Mouse (Mus musculus): ENCODE measurements around the gene Slc36a2.

Gene Slc36a2

DNA sequence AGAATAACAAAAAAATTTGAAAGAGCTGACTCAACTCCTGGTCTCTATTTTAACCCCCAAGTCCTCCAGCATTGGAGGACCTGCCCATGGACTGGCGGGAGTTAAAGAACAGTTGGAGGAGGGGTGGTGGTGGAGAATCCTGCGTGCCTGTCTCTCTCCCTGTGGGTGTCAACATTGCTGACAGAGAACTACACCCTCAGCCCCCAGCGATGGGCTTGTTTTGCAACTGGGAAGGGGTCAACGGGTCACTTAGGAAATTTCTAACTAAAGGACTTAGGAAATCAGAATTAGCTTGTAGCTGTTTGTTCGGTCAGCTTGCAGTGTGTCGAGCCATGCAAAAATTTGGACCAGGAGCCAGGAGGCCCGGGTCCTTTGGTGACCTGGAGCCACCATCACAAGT lies 1.8 kb downstream of the Slc36a2 start:
- no peak for DNase-seq

DNA sequence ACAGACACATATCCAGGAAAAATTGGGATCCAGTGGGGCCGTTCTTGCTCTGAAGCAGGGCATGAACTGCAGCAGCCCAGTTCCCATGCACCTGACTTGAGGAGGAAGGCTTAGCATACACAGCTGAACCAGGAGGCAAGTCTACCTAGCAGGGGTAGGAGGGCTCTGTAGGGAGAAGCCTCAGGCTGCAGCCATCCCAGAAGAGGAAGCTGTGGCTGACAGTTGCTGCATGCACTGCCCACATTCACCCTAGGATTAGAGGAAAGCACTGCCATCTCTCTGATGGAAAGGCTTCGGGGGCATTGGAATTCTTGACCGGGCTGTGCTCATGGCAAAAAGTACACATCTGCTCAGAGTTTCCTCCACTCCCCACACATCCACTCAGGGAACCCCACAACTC lies 5.0 kb downstream of the Slc36a2 start:
- no peak for DNase-seq

DNA sequence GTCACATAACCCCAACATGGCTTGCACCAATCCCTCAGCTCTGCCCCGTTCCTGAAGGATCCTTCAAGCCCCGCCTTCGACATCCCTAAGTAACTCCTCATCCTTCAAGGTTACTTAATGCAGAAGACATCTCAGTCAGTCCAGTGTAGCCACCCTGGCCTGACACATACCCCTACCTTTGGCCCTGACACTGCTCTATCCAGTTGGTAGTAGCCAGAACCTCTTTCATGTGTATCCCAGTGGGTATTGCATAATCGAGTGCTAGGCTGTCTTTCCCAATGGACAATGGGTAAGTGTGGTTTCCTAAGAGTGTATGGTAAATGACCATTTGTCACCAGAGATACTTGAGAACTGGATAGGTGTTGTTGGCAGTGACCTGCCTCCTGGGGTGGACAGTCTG lies 6.0 kb downstream of the Slc36a2 start:
- DNase-seq = no peak

DNA sequence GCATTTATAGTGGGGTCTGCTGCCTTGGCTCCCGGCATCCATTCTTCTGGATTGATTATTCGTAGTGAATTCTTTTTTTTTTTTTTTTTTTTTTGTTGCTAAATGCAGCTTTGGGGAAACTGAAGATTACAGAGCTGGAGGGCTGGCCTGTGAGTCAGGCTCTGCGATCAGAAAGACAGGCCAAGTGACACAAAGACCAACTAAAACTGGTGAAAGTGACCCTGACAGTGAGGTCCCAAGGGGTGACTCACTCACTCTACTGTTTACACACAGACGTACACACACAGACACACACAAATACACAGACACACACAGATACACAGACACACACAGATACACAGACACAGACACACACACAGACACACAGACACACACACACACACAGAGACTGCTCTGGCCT lies 14.4 kb downstream of the Slc36a2 start:
- DNase-seq = no peak

DNA sequence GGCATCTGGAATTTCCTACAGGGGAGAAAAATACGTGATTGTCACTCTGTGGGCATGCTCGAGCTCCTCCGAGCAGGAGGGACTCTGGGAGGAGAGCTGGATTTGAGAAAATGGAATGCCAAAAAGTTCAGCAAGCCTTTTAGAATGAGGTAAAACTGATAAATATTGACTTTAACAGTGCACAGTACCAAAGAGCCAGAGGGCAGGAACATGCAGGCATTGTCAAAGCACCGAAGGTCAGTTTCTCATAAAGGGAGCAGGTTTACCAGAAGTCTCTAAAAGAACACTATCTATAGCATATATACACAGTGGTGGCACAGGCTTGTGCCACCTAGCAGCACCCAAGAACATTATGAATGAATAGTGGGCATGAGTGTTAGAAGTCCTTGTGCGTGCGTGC lies 16.0 kb downstream of the Slc36a2 start:
- no peak for DNase-seq

- DNase-seq = no peak
Measured at GRCm38 (mm10) chr11:55168504-55168903, 16.4 kb downstream of the Slc36a2 start.

GRCm38 (mm10) chr11:55165748-55166147 lies 19.1 kb downstream of the Slc36a2 start:
- DNase-seq = no peak

DNA sequence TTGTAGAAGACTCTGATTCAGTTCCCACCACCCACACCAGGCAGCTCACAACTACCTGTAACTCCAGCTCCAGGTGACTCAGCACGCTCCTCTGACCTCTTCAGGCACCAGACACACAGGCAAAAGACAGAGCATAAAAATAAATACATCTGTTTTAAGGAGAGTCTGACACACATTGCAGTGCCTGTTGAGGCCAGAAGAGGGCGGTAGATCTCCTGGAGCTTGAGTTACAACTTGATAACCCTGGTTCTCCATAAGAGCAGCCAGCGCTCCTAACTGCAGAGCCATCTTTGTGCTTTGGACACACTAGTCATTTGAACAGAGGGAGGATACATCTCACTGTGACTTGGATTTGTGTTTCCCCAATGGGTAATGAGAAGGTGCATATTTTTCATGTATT lies 20.2 kb downstream of the Slc36a2 start:
- DNase-seq = peak; percentile 51 to 66

- peak; percentile 60 to 79 for DNase-seq
Measured at GRCm38 (mm10) chr11:55162670-55163069, 22.2 kb downstream of the Slc36a2 start.

GRCm38 (mm10) chr11:55158785-55159359 lies 26.0 kb downstream of the Slc36a2 start:
- DNase-seq = peak; percentile 83 to 89

DNA sequence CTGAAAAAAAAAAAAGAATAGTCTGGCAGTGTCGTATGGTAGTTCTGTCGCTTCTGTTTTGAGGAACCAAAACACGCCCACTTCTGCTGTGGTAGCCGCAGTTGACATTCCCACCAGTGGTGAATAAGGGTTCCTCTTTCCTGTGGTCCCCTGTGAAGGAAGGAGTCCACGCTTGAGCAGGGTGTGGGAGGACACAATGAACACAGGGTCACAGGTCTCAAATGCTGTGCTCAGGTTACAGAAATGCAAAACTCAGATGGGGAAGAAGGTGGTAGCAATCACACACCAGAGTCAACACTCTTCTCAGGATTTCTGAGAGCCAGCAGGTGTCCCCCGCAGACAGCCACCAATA lies 29.8 kb downstream of the Slc36a2 start:
- DNase-seq = no peak

DNA sequence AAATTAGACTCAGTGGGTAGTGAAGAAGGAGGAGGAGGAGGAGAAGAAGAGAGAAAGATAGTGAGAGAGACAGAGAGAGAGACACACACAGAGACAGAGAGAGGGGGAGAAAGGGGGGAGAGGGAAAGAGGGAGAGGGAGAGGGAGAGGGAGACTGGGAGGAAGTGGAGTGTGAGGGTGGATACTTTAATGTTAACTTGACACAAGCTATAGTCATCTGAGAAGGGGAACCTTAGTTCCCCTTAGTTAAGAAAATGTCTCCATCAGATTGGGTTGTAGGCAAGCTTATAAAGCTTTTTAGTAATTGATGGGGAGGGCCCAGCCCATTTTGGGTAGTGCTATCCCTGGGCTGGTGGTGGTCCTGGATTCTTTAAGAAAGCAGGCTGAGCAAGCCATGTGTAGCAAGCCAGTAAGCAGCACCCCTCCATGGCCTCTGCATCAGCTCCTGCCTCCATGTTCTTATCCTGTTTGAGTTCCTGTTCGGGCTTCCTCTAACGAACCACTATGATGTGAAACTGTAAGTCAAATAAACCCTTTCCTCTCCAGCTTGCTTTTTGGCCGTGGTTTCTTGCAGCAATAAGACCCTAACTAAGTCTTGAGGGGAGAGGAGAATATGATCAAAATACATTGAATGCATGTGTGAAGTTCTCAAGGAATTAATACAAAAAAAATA lies 30.3 kb downstream of the Slc36a2 start:
- no peak for DNase-seq

GRCm38 (mm10) chr11:55151608-55152007 lies 33.3 kb downstream of the Slc36a2 start, which contains the start of gene Slc36a3:
Gene Slc36a3, minus strand, starts transcription at chr11:55151708.
- no peak for DNase-seq

GRCm38 (mm10) chr11:55148461-55148860 lies 36.4 kb downstream of the Slc36a2 start:
- no peak for DNase-seq

DNA sequence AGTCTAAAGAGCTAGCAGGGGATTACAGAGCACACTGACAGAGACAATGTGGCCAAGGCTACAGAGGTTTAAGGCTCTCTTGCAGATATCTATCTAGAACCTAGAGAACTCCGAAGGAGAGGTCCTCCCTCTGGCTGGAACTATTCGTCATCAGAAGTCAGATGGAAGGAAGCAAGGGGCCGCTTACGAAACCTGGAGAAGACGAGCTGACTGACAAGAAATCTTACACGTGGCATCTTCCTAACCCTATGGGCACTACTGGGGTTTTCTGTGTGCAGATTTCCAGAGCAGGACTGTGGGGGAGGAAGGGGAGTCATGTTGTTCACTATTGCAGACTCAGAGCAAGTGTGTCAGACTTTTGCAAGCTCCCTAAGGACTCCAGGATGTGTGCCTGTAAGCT lies 37.5 kb downstream of the Slc36a2 start:
- DNase-seq = no peak

DNA sequence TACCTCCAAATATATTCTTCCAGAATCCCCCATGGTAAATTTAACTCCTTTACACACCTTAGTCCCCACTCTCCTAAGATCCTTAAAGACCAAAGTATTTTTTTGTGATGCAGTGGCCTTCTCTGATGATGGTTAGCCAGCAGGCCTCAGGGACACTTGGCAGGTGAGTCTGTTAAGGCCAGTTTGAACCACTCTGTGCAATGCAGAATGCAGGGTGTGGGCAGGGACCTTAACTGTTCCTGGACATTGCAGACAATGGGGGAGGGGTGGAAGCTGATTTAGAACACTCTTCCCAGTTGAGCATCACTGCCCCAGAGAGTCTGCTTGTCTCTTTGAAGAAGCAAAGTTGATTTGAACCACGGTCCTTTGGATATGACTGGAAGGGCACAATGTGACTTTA lies 38.0 kb downstream of the Slc36a2 start:
- no peak for DNase-seq

DNA sequence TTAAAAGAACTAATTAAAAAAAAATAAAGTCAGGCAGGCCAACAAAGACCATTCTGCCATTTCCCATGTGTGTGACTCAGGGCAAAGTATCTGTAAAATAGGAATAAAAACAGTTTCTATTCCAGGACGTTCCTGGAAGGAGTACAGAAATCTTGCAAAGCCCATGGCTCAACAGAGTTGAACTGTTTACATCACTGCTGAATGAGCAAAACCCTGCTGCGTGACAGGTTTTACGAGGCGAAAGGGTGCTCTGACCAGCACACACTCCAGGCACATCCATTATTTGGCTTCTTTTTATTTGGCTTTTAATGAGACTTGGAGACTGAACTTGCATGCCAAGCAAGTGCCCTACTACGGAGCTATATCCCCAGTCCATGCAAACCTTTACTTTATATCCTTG lies 40.9 kb downstream of the Slc36a2 start:
- no peak for DNase-seq

GRCm38 (mm10) chr11:55141502-55141901 lies 43.4 kb downstream of the Slc36a2 start:
- DNase-seq = no peak

- DNase-seq = no peak
Measured at GRCm38 (mm10) chr11:55137646-55138045, 47.2 kb downstream of the Slc36a2 start.

GRCm38 (mm10) chr11:55136770-55137547 lies 47.9 kb downstream of the Slc36a2 start:
- DNase-seq = no peak

- no peak for DNase-seq
Measured at GRCm38 (mm10) chr11:55134871-55135270, 50.0 kb downstream of the Slc36a2 start.

- DNase-seq = no peak
Measured at GRCm38 (mm10) chr11:55134407-55134806, 50.5 kb downstream of the Slc36a2 start.

- DNase-seq = no peak
Measured at GRCm38 (mm10) chr11:55133204-55133603, 51.7 kb downstream of the Slc36a2 start.

DNA sequence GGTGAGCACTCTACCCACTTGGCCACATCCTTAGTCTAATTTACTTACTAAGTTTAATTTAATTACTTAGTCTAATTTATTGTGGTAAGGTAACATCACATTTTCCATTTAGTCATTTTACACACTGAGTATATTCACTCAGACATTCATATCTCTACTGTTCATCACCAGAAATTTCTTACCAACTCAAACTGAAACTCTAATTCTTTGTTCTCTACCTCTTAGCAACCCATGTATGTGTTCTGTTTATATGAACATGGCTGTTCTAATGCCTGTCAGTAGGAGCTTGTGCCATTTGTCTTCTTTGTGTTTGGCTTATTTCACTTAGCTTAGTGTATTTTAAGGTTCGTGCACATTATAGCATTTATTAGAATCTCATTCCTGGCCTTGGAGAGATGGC lies 52.9 kb downstream of the Slc36a2 start:
- DNase-seq = no peak

Measured in cerebellum, postnatal 25 days (tissue).